Mouse (Mus musculus): ENCODE measurements around the gene Arhgap23. TPM values are rescaled to one million over a fixed set of nuclear protein-coding genes. Genes with fewer than 3 reads are reported as not detected.

The Arhgap23 gene
- polyA plus RNA-seq, 1 experiment from 2014 or later = 6.6 TPM

GRCm38 (mm10) chr11:97489589-97490324, 74.4 kb downstream of the Arhgap23 start:
- ATAC-seq (ENCODE audit: insufficient read depth) = no peak
- no peak overlapping the region for H3K4me2 ChIP-seq
- no peak overlapping the region for H3K9ac ChIP-seq
- H3K27ac ChIP-seq (replicated peaks) = no peak overlapping the region
- H3K4me1 ChIP-seq (replicated peaks) = no peaks in the 10 kb centered on the region
- H3K27me3 ChIP-seq = no peaks in the 10 kb centered on the region
- H3K36me3 ChIP-seq (replicated peaks) = peaks cover 98% of the 10 kb centered on the region
- H3K9me3 ChIP-seq (replicated peaks) = no peaks in the 10 kb centered on the region
- 48% methylated on average over 16 of the region's 16 CpGs for WGBS (ENCODE audit: insufficient replicate concordance)
- H3K4me3 ChIP-seq (replicated peaks) = no peak overlapping the region

GRCm38 (mm10) chr11:97491640-97492039, 76.3 kb downstream of the Arhgap23 start:
- no peak overlapping the region for H3K9ac ChIP-seq
- 92% methylated on average over 10 of the region's 10 CpGs for WGBS (ENCODE audit: insufficient replicate concordance)
- H3K27me3 ChIP-seq = no peaks in the 10 kb centered on the region
- no peak for ATAC-seq (ENCODE audit: insufficient read depth)
- H3K9me3 ChIP-seq (replicated peaks) = no peaks in the 10 kb centered on the region
- H3K4me3 ChIP-seq (replicated peaks) = no peak overlapping the region
- H3K4me2 ChIP-seq = no peak overlapping the region
- H3K27ac ChIP-seq (replicated peaks) = no peak overlapping the region
- H3K4me1 ChIP-seq (replicated peaks) = no peaks in the 10 kb centered on the region
- peaks cover 96% of the 10 kb centered on the region for H3K36me3 ChIP-seq (replicated peaks)

GRCm38 (mm10) chr11:97492836-97493235, 77.5 kb downstream of the Arhgap23 start:
- WGBS (ENCODE audit: insufficient replicate concordance) = 82% methylated on average over 3 of the region's 3 CpGs
- peaks cover 96% of the 10 kb centered on the region for H3K36me3 ChIP-seq (replicated peaks)
- no peaks in the 10 kb centered on the region for H3K27me3 ChIP-seq
- no peak overlapping the region for H3K4me2 ChIP-seq
- H3K9me3 ChIP-seq (replicated peaks) = no peaks in the 10 kb centered on the region
- no peak overlapping the region for H3K27ac ChIP-seq (replicated peaks)
- ATAC-seq (ENCODE audit: insufficient read depth) = no peak
- H3K4me1 ChIP-seq (replicated peaks) = no peaks in the 10 kb centered on the region
- no peak overlapping the region for H3K9ac ChIP-seq
- no peak overlapping the region for H3K4me3 ChIP-seq (replicated peaks)

GRCm38 (mm10) chr11:97497543-97497942, 82.2 kb downstream of the Arhgap23 start:
- Histone ChIP-seq H3K4me2 (no peak overlapping the region), H3K9me3 (replicated peaks) (no peaks in the 10 kb centered on the region), H3K4me1 (replicated peaks) (0 out of 2 replicates have a peak, but pooled peaks cover 6% of the 10 kb centered on the region), H3K4me3 (replicated peaks) (no peak overlapping the region), H3K27me3 (peaks cover 17% of the 10 kb centered on the region; the same call in 1 of the 2 replicates), H3K36me3 (replicated peaks) (peaks cover 95% of the 10 kb centered on the region), H3K27ac (replicated peaks) (no peak overlapping the region), H3K9ac (no peak overlapping the region)
- ATAC-seq (ENCODE audit: insufficient read depth) = no peak
- WGBS (ENCODE audit: insufficient replicate concordance) = 90% methylated on average over 4 of the region's 4 CpGs

GRCm38 (mm10) chr11:97499865-97500719, 84.8 kb downstream of the Arhgap23 start, which contains the start of gene 4933428G20Rik:
Gene 4933428G20Rik (minus strand): TSS chr11:97500340.
- Histone ChIP-seq H3K9me3 (replicated peaks) (no peaks in the 10 kb centered on the region), H3K36me3 (replicated peaks) (peaks cover 71% of the 10 kb centered on the region), H3K4me3 (replicated peaks) (no peak within 1 kb of the TSS), H3K4me1 (replicated peaks) (0 out of 2 replicates have a peak, but pooled peaks cover 6% of the 10 kb centered on the region), H3K27me3 (peaks cover 17% of the 10 kb centered on the region; the same call in 1 of the 2 replicates), H3K4me2 (peak within 1 kb of the TSS; percentile 23; the same call in 1 of the 2 replicates), H3K27ac (replicated peaks) (no peak within 1 kb of the TSS), H3K9ac (no peak within 1 kb of the TSS)
- ATAC-seq (ENCODE audit: insufficient read depth) = no peak
- WGBS (ENCODE audit: insufficient replicate concordance) = 68% methylated on average over 88 of the region's 88 CpGs

GRCm38 (mm10) chr11:97500720-97501448, 85.6 kb downstream of the Arhgap23 start:
- H3K9ac ChIP-seq = no peak overlapping the region
- H3K4me1 ChIP-seq (replicated peaks) = 0 out of 2 replicates have a peak, but pooled peaks cover 6% of the 10 kb centered on the region
- H3K36me3 ChIP-seq (replicated peaks) = peaks cover 63% of the 10 kb centered on the region
- no peak for ATAC-seq (ENCODE audit: insufficient read depth)
- no peaks in the 10 kb centered on the region for H3K9me3 ChIP-seq (replicated peaks)
- 80% methylated on average over 51 of the region's 51 CpGs for WGBS (ENCODE audit: insufficient replicate concordance)
- H3K4me2 ChIP-seq = peak overlapping the region; percentile 23; the same call in 1 of the 2 replicates
- H3K4me3 ChIP-seq (replicated peaks) = no peak overlapping the region
- H3K27ac ChIP-seq (replicated peaks) = no peak overlapping the region
- peaks cover 17% of the 10 kb centered on the region; the same call in 1 of the 2 replicates for H3K27me3 ChIP-seq

- no peak for ATAC-seq (ENCODE audit: insufficient read depth)
- no peak overlapping the region for H3K9ac ChIP-seq
- H3K4me3 ChIP-seq (replicated peaks) = no peak overlapping the region
- H3K36me3 ChIP-seq (replicated peaks) = peaks cover 50% of the 10 kb centered on the region
- no peak overlapping the region for H3K4me2 ChIP-seq
- no peaks in the 10 kb centered on the region for H3K9me3 ChIP-seq (replicated peaks)
- WGBS (ENCODE audit: insufficient replicate concordance) = 68% methylated on average over 9 of the region's 9 CpGs
- H3K27ac ChIP-seq (replicated peaks) = no peak overlapping the region
- 0 out of 2 replicates have a peak, but pooled peaks cover 6% of the 10 kb centered on the region for H3K4me1 ChIP-seq (replicated peaks)
- peaks cover 27% of the 10 kb centered on the region; the same call in 1 of the 2 replicates for H3K27me3 ChIP-seq
Measured at GRCm38 (mm10) chr11:97502383-97502782, 87.0 kb downstream of the Arhgap23 start.

GRCm38 (mm10) chr11:97502846-97503245, 87.5 kb downstream of the Arhgap23 start:
- ATAC-seq (ENCODE audit: insufficient read depth) = no peak
- Histone ChIP-seq H3K4me3 (replicated peaks) (no peak overlapping the region), H3K36me3 (replicated peaks) (peaks cover 45% of the 10 kb centered on the region), H3K27me3 (peaks cover 27% of the 10 kb centered on the region; the same call in 1 of the 2 replicates), H3K9me3 (replicated peaks) (no peaks in the 10 kb centered on the region), H3K4me2 (no peak overlapping the region), H3K4me1 (replicated peaks) (0 out of 2 replicates have a peak, but pooled peaks cover 6% of the 10 kb centered on the region), H3K9ac (no peak overlapping the region), H3K27ac (replicated peaks) (no peak overlapping the region)
- WGBS (ENCODE audit: insufficient replicate concordance) = 59% methylated on average over 4 of the region's 4 CpGs

GRCm38 (mm10) chr11:97505784-97506183, 90.5 kb downstream of the Arhgap23 start:
- Histone ChIP-seq H3K36me3 (replicated peaks) (peaks cover 16% of the 10 kb centered on the region), H3K4me3 (replicated peaks) (no peak overlapping the region), H3K4me1 (replicated peaks) (peaks cover 5% of the 10 kb centered on the region; the same call in 1 of the 2 replicates), H3K4me2 (no peak overlapping the region), H3K27ac (replicated peaks) (no peak overlapping the region), H3K9me3 (replicated peaks) (no peaks in the 10 kb centered on the region), H3K9ac (no peak overlapping the region), H3K27me3 (peaks cover 22% of the 10 kb centered on the region; the same call in 1 of the 2 replicates)
- WGBS (ENCODE audit: insufficient replicate concordance) = 47% methylated on average over 4 of the region's 4 CpGs
- ATAC-seq (ENCODE audit: insufficient read depth) = no peak

GRCm38 (mm10) chr11:97506331-97506730, 91.0 kb downstream of the Arhgap23 start:
- H3K4me3 ChIP-seq (replicated peaks) = no peak overlapping the region
- no peak overlapping the region for H3K4me2 ChIP-seq
- H3K36me3 ChIP-seq (replicated peaks) = peaks cover 10% of the 10 kb centered on the region
- no peak for ATAC-seq (ENCODE audit: insufficient read depth)
- H3K9me3 ChIP-seq (replicated peaks) = no peaks in the 10 kb centered on the region
- WGBS (ENCODE audit: insufficient replicate concordance) = 35% methylated on average over 8 of the region's 8 CpGs
- H3K27ac ChIP-seq (replicated peaks) = no peak overlapping the region
- H3K4me1 ChIP-seq (replicated peaks) = peaks cover 6% of the 10 kb centered on the region; the same call in 1 of the 2 replicates
- H3K27me3 ChIP-seq = peaks cover 17% of the 10 kb centered on the region; the same call in 1 of the 2 replicates
- H3K9ac ChIP-seq = no peak overlapping the region

Data from liver, embryonic 15.5 days (tissue).